Mouse (Mus musculus) testis, adult 2 months (tissue): Measurements from ENCODE around the gene Gabrg3.

Experiments used
- CTCF ChIP-seq: fragments of 200-500 bp; IDR thresholded peaks from 2 replicates; pipeline ENCODE4 v1.5.1; 2012; ENCODE audit warnings: low read depth, mild to moderate bottlenecking, inconsistent platforms, low read length, moderate library complexity; ENCODE audit not compliant: control insufficient read depth, insufficient read depth, insufficient replicate concordance
- POLR2A ChIP-seq: fragments of 200-500 bp; IDR thresholded peaks from 2 replicates; pipeline ENCODE4 v1.6.1; 2012; ENCODE audit warnings: low read depth, mild to moderate bottlenecking, inconsistent platforms, low read length, moderate library complexity; ENCODE audit not compliant: control insufficient read depth

DNA sequence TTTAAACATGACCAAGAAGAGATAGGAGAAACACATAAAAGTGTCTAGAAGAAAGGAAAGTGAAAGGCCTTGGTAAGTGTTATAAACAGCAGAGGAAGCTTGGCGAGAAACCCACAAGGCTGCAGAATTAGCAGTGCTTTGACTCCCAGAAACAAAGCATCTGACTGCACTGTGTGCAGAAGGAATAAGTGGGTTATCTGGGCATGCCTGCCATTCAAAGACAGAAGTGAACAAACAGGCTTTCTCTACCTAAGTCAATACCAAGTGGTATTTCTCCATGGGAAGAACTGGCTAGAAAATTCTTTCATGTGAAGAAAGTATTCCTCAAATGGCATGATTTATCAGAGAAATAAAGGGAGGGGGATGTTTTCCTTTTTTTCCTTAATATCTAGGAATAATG is 201.0 kb downstream of the Gabrg3 start:
- no peak for TF ChIP-seq CTCF
- TF ChIP-seq POLR2A: no peak
